Mouse (Mus musculus): Measurements from ENCODE around the gene Pex11g. TPM values are rescaled to one million over a fixed set of nuclear protein-coding genes. Genes with fewer than 3 reads are reported as not detected.
A peak's percentile ranks its signal among the peaks of the same experiment; 100 is the strongest.

Pex11g gene
- polyA plus RNA-seq, 1 experiment from 2014 or later, result 4.2 TPM

GRCm38 (mm10) chr8:3483546-3483945 is 16.1 kb upstream of the Pex11g start:
- no peaks in the 10 kb centered on the region for H3K4me1 ChIP-seq (ENCODE audit: control insufficient read depth, insufficient read depth, low read depth, low read length)
- WGBS, result 87% methylated on average over 7 of the region's 7 CpGs
- no peak overlapping the region for H3K4me3 ChIP-seq (ENCODE audit: low read length)
- H3K9ac ChIP-seq (ENCODE audit: low read depth, low read length), result no peak overlapping the region
- H3K27me3 ChIP-seq (replicated peaks; ENCODE audit: control insufficient read depth, insufficient read depth, low read length), result no peaks in the 10 kb centered on the region
- H3K36me3 ChIP-seq (ENCODE audit: control insufficient read depth, insufficient read depth, low read length), result no peaks in the 10 kb centered on the region
- H3K27ac ChIP-seq (ENCODE audit: low read depth, low read length), result no peak overlapping the region
- ATAC-seq, result no peak
- H3K9me3 ChIP-seq (ENCODE audit: control insufficient read depth, low read length), result no peaks in the 10 kb centered on the region
- no peak overlapping the region for H3K4me2 ChIP-seq (ENCODE audit: low read length)

- 90% methylated on average over 22 of the region's 22 CpGs for WGBS
- no peak overlapping the region for H3K27ac ChIP-seq (ENCODE audit: low read depth, low read length)
- no peak for ATAC-seq
- H3K9ac ChIP-seq (ENCODE audit: low read depth, low read length), result no peak overlapping the region
- no peaks in the 10 kb centered on the region for H3K9me3 ChIP-seq (ENCODE audit: control insufficient read depth, low read length)
- no peaks in the 10 kb centered on the region for H3K36me3 ChIP-seq (ENCODE audit: control insufficient read depth, insufficient read depth, low read length)
- H3K4me2 ChIP-seq (ENCODE audit: low read length), result no peak overlapping the region
- no peaks in the 10 kb centered on the region for H3K4me1 ChIP-seq (ENCODE audit: control insufficient read depth, insufficient read depth, low read depth, low read length)
- no peaks in the 10 kb centered on the region for H3K27me3 ChIP-seq (replicated peaks; ENCODE audit: control insufficient read depth, insufficient read depth, low read length)
- no peak overlapping the region for H3K4me3 ChIP-seq (ENCODE audit: low read length)
These were observed 14.8 kb upstream of the Pex11g start for GRCm38 (mm10) chr8:3482240-3482740.

- no peaks in the 10 kb centered on the region for H3K9me3 ChIP-seq (ENCODE audit: control insufficient read depth, low read length)
- H3K4me2 ChIP-seq (ENCODE audit: low read length), result no peak overlapping the region
- no peak for ATAC-seq
- 63% methylated on average over 5 of the region's 5 CpGs for whole genome bisulfite sequencing
- no peak overlapping the region for H3K27ac ChIP-seq (ENCODE audit: low read depth, low read length)
- H3K27me3 ChIP-seq (replicated peaks; ENCODE audit: control insufficient read depth, insufficient read depth, low read length), result no peaks in the 10 kb centered on the region
- no peak overlapping the region for H3K4me3 ChIP-seq (ENCODE audit: low read length)
- H3K36me3 ChIP-seq (ENCODE audit: control insufficient read depth, insufficient read depth, low read length), result no peaks in the 10 kb centered on the region
- no peak overlapping the region for H3K9ac ChIP-seq (ENCODE audit: low read depth, low read length)
- H3K4me1 ChIP-seq (ENCODE audit: control insufficient read depth, insufficient read depth, low read depth, low read length), result no peaks in the 10 kb centered on the region
These were observed 14.1 kb upstream of the Pex11g start for GRCm38 (mm10) chr8:3481605-3482004.

GRCm38 (mm10) chr8:3480221-3480785 is 12.8 kb upstream of the Pex11g start:
- Histone ChIP-seq H3K27me3 (replicated peaks; ENCODE audit: control insufficient read depth, insufficient read depth, low read length) (no peaks in the 10 kb centered on the region), H3K9me3 (ENCODE audit: control insufficient read depth, low read length) (no peaks in the 10 kb centered on the region), H3K4me2 (ENCODE audit: low read length) (no peak overlapping the region), H3K4me3 (ENCODE audit: low read length) (no peak overlapping the region), H3K36me3 (ENCODE audit: control insufficient read depth, insufficient read depth, low read length) (no peaks in the 10 kb centered on the region), H3K4me1 (ENCODE audit: control insufficient read depth, insufficient read depth, low read depth, low read length) (no peaks in the 10 kb centered on the region), H3K27ac (ENCODE audit: low read depth, low read length) (no peak overlapping the region), H3K9ac (ENCODE audit: low read depth, low read length) (no peak overlapping the region)
- no peak for ATAC-seq
- WGBS, result 83% methylated on average over 4 of the region's 4 CpGs

GRCm38 (mm10) chr8:3475715-3476429 is 8.4 kb upstream of the Pex11g start:
- no peaks in the 10 kb centered on the region for H3K27me3 ChIP-seq (replicated peaks; ENCODE audit: control insufficient read depth, insufficient read depth, low read length)
- H3K4me1 ChIP-seq (ENCODE audit: control insufficient read depth, insufficient read depth, low read depth, low read length), result no peaks in the 10 kb centered on the region
- H3K4me2 ChIP-seq (ENCODE audit: low read length), result peak overlapping the region; percentile 58
- WGBS, result 28% methylated on average over 37 of the region's 37 CpGs
- H3K27ac ChIP-seq (ENCODE audit: low read depth, low read length), result no peak overlapping the region
- peak overlapping the region; percentile 60 for H3K9ac ChIP-seq (ENCODE audit: low read depth, low read length)
- no peaks in the 10 kb centered on the region for H3K36me3 ChIP-seq (ENCODE audit: control insufficient read depth, insufficient read depth, low read length)
- peak; percentile 76 for ATAC-seq
- H3K9me3 ChIP-seq (ENCODE audit: control insufficient read depth, low read length), result no peaks in the 10 kb centered on the region
- H3K4me3 ChIP-seq (ENCODE audit: low read length), result peak overlapping the region; percentile 35

- H3K4me3 ChIP-seq (ENCODE audit: low read length), result no peak within 1 kb of the TSS
- no peak for ATAC-seq
- peaks cover 4% of the 10 kb centered on the region; the same call in 1 of the 2 replicates for H3K4me1 ChIP-seq (ENCODE audit: control insufficient read depth, insufficient read depth, low read depth, low read length)
- H3K9me3 ChIP-seq (ENCODE audit: control insufficient read depth, low read length), result no peaks in the 10 kb centered on the region
- no peaks in the 10 kb centered on the region for H3K36me3 ChIP-seq (ENCODE audit: control insufficient read depth, insufficient read depth, low read length)
- no peaks in the 10 kb centered on the region for H3K27me3 ChIP-seq (replicated peaks; ENCODE audit: control insufficient read depth, insufficient read depth, low read length)
- H3K9ac ChIP-seq (ENCODE audit: low read depth, low read length), result no peak within 1 kb of the TSS
- no peak within 1 kb of the TSS for H3K27ac ChIP-seq (ENCODE audit: low read depth, low read length)
- no peak within 1 kb of the TSS for H3K4me2 ChIP-seq (ENCODE audit: low read length)
These were observed 3.1 kb upstream of the Pex11g start, which contains the start of gene Tex45 for GRCm38 (mm10) chr8:3470562-3470961. Gene Tex45 (plus strand): TSS chr8:3470862.

- no peaks in the 10 kb centered on the region for H3K27me3 ChIP-seq (replicated peaks; ENCODE audit: control insufficient read depth, insufficient read depth, low read length)
- H3K36me3 ChIP-seq (ENCODE audit: control insufficient read depth, insufficient read depth, low read length), result no peaks in the 10 kb centered on the region
- H3K9ac ChIP-seq (ENCODE audit: low read depth, low read length), result no peak overlapping the region
- H3K9me3 ChIP-seq (ENCODE audit: control insufficient read depth, low read length), result no peaks in the 10 kb centered on the region
- ATAC-seq, result no peak
- no peak overlapping the region for H3K27ac ChIP-seq (ENCODE audit: low read depth, low read length)
- H3K4me3 ChIP-seq (ENCODE audit: low read length), result no peak overlapping the region
- H3K4me2 ChIP-seq (ENCODE audit: low read length), result no peak overlapping the region
- H3K4me1 ChIP-seq (ENCODE audit: control insufficient read depth, insufficient read depth, low read depth, low read length), result peaks cover 4% of the 10 kb centered on the region; the same call in 1 of the 2 replicates
- 100% methylated on average over 1 of the region's 1 CpGs for WGBS
These were observed 1.4 kb upstream of the Pex11g start for GRCm38 (mm10) chr8:3468838-3469237.

- Histone ChIP-seq H3K27me3 (replicated peaks; ENCODE audit: control insufficient read depth, insufficient read depth, low read length) (no peaks in the 10 kb centered on the region), H3K27ac (ENCODE audit: low read depth, low read length) (peak overlapping the region; percentile 87), H3K36me3 (ENCODE audit: control insufficient read depth, insufficient read depth, low read length) (no peaks in the 10 kb centered on the region), H3K9ac (ENCODE audit: low read depth, low read length) (peak overlapping the region; percentile 72), H3K4me3 (ENCODE audit: low read length) (peak overlapping the region; percentile 53), H3K4me1 (ENCODE audit: control insufficient read depth, insufficient read depth, low read depth, low read length) (peaks cover 4% of the 10 kb centered on the region; the same call in 1 of the 2 replicates), H3K4me2 (ENCODE audit: low read length) (peak overlapping the region; percentile 77), H3K9me3 (ENCODE audit: control insufficient read depth, low read length) (no peaks in the 10 kb centered on the region)
- 52% methylated on average over 9 of the region's 9 CpGs for WGBS
- peak; percentile 25 for ATAC-seq
These were observed 536 bp upstream of the Pex11g start for GRCm38 (mm10) chr8:3467886-3468545.

GRCm38 (mm10) chr8:3464309-3464708 is 3.2 kb downstream of the Pex11g start:
- Histone ChIP-seq H3K9ac (ENCODE audit: low read depth, low read length) (no peak overlapping the region), H3K27ac (ENCODE audit: low read depth, low read length) (no peak overlapping the region), H3K4me2 (ENCODE audit: low read length) (no peak overlapping the region), H3K27me3 (replicated peaks; ENCODE audit: control insufficient read depth, insufficient read depth, low read length) (no peaks in the 10 kb centered on the region), H3K36me3 (ENCODE audit: control insufficient read depth, insufficient read depth, low read length) (no peaks in the 10 kb centered on the region), H3K4me3 (ENCODE audit: low read length) (no peak overlapping the region), H3K9me3 (ENCODE audit: control insufficient read depth, low read length) (no peaks in the 10 kb centered on the region), H3K4me1 (ENCODE audit: control insufficient read depth, insufficient read depth, low read depth, low read length) (peaks cover 4% of the 10 kb centered on the region; the same call in 1 of the 2 replicates)
- ATAC-seq, result no peak
- WGBS, result 53% methylated on average over 5 of the region's 5 CpGs
